Mouse (Mus musculus) 3T3-L1 (cell line): ENCODE measurements around the gene Nav2.

Source experiments
- DNase-seq: peaks from one replicate; pipeline ENCODE4 v3.0.0-alpha.2; 2015; ENCODE audit warnings: low read depth, low spot score

The Nav2 gene

GRCm38 (mm10) chr7:49440333-49440969, 531.9 kb downstream of the Nav2 start:
- DNase-seq = no peak

- DNase-seq = no peak
These were observed 533.7 kb downstream of the Nav2 start for GRCm38 (mm10) chr7:49442174-49442573.

- DNase-seq = no peak
These were observed 540.1 kb downstream of the Nav2 start for GRCm38 (mm10) chr7:49448580-49448979.

- DNase-seq = no peak
These were observed 542.0 kb downstream of the Nav2 start for GRCm38 (mm10) chr7:49450261-49451141.

- DNase-seq = no peak
These were observed 542.7 kb downstream of the Nav2 start for GRCm38 (mm10) chr7:49451240-49451639.

- DNase-seq = no peak
These were observed 543.8 kb downstream of the Nav2 start for GRCm38 (mm10) chr7:49452274-49452673.

- no peak for DNase-seq
These were observed 546.1 kb downstream of the Nav2 start for GRCm38 (mm10) chr7:49454601-49455000.

- DNase-seq = peak; percentile 61
These were observed 547.6 kb downstream of the Nav2 start for GRCm38 (mm10) chr7:49456148-49456547.

GRCm38 (mm10) chr7:49457398-49457797, 548.9 kb downstream of the Nav2 start:
- DNase-seq = no peak

- no peak for DNase-seq
These were observed 549.4 kb downstream of the Nav2 start for GRCm38 (mm10) chr7:49457890-49458289.

GRCm38 (mm10) chr7:49462328-49462811, 553.9 kb downstream of the Nav2 start:
- DNase-seq = no peak

- DNase-seq = peak; percentile 59
These were observed 559.3 kb downstream of the Nav2 start for GRCm38 (mm10) chr7:49467861-49468260.

- no peak for DNase-seq
These were observed 560.1 kb downstream of the Nav2 start for GRCm38 (mm10) chr7:49468492-49469205.

- DNase-seq = peak; percentile 52
These were observed 562.8 kb downstream of the Nav2 start for GRCm38 (mm10) chr7:49471278-49471677.

- peak; percentile 25 for DNase-seq
These were observed 566.8 kb downstream of the Nav2 start for GRCm38 (mm10) chr7:49475282-49475681.

GRCm38 (mm10) chr7:49476163-49476562, 567.6 kb downstream of the Nav2 start:
- no peak for DNase-seq

- peak; percentile 27 for DNase-seq
These were observed 568.1 kb downstream of the Nav2 start for GRCm38 (mm10) chr7:49476666-49477065.

GRCm38 (mm10) chr7:49477076-49477975, 568.8 kb downstream of the Nav2 start:
- no peak for DNase-seq

- no peak for DNase-seq
These were observed 569.4 kb downstream of the Nav2 start for GRCm38 (mm10) chr7:49477976-49478349.

- no peak for DNase-seq
These were observed 570.4 kb downstream of the Nav2 start for GRCm38 (mm10) chr7:49478886-49479285.

- no peak for DNase-seq
These were observed 572.4 kb downstream of the Nav2 start for GRCm38 (mm10) chr7:49480962-49481361.
